Mouse (Mus musculus) liver, embryonic 14.5 days (tissue): ENCODE results near the gene Olfr639.

ENCODE experiments used
- CTCF ChIP-seq: IDR thresholded peaks from 2 replicates; pipeline ENCODE4 v1.5.1; 2016; ENCODE audit warnings: antibody characterized with exemption, low read depth, control low read depth
- EP300 ChIP-seq: IDR thresholded peaks from 2 replicates; pipeline ENCODE4 v1.6.1; 2016; ENCODE audit warnings: antibody characterized with exemption, low read depth

GRCm38 (mm10) chr7:104026978-104027377 is 9.9 kb upstream of the Olfr639 start:
- TF ChIP-seq CTCF (no peak), EP300 (no peak)
